Mouse (Mus musculus) regulatory T cell (primary cell): ENCODE measurements at regions not wholly inside any gene's neighbourhood (a gene's known extent, or its start where the extent isn't known, plus 50 kb on each side); places are given as distances from the start of the nearest gene placed in this dataset.
"Not testable (repeated sequence)": the region's sequence is repeated elsewhere in the genome, so short reads cannot be mapped to it uniquely, and the experiment has no call there.

Experiments
- in situ Hi-C: fragments of 300-600 bp; cut with MboI, MseI; formaldehyde crosslinking; loops from one replicate; pipeline ENCODE4 v1.15.1; 2025; ENCODE audit warnings: high pct_unique_total_duplicates

- in situ Hi-C loops = no loop called here
These were observed 416.8 kb upstream of the Auts2 start for GRCm38 (mm10) chr5:132959901-132960300.

DNA sequence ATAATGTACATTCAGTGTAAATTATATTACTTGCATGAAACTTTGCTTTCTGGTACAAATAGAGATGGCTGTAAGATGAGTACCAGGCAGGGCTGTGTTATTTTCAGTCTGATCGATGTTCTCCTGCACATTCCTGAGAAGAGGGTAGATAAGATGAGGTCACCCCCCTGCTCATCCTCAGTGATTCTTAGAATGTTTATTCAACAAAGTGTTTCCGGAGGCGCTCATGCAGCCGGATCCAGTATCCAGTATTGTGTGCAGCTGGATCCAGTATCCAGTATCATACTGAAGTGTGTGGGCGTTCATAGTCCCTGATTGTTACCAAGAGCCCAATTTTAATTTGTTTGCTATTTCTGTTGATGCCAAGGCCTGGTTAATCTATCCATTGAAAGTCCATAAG lies 413.0 kb upstream of the Auts2 start:
- in situ Hi-C loops = no loop called here

GRCm38 (mm10) chr5:132955051-132955450 lies 411.9 kb upstream of the Auts2 start:
- in situ Hi-C loops = no loop called here

- in situ Hi-C loops = no loop called here
These were observed 390.4 kb upstream of the Auts2 start for GRCm38 (mm10) chr5:132933439-132933980.

DNA sequence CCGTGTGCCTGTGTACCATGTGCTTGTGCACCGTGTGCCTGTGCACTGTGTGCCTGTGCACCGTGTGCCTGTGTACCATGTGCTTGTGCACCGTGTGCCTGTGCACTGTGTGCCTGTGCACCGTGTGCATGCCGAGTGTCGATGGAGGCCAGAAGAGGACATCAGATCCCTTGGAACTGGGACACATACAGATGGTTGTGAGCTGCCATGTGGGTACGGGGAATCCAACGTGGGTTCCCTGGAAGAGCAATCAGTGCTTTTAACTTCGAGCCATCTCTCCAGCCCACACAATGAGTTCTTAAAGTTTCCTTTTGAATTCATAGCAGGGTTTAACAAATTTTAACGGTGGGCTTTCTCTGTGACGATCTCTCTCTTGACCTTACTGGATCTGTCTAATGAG lies 386.8 kb upstream of the Auts2 start:
- in situ Hi-C loops = not testable (repeated sequence)

- in situ Hi-C loops = no loop called here
These were observed 380.2 kb upstream of the Auts2 start for GRCm38 (mm10) chr5:132923365-132923764.

DNA sequence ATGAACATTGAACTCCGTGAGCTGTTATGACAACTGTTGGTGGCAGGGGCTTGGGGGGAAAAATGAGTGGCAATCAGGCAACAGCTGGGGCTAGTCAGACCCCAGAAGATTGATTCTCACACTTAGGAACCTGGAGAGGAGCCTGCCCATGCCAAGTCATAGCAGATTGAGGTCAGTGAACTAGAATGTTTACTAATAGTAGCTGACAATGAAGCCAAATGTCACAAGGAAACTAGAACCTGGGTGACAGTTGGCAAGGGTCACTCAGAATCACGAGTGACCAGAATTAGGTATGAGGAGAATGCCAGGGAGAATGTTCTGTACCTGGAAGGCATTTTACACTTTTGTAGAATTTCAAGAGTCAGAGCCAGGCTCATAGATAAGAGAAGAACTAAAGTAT lies 365.9 kb upstream of the Auts2 start:
- in situ Hi-C loops = no loop called here

DNA sequence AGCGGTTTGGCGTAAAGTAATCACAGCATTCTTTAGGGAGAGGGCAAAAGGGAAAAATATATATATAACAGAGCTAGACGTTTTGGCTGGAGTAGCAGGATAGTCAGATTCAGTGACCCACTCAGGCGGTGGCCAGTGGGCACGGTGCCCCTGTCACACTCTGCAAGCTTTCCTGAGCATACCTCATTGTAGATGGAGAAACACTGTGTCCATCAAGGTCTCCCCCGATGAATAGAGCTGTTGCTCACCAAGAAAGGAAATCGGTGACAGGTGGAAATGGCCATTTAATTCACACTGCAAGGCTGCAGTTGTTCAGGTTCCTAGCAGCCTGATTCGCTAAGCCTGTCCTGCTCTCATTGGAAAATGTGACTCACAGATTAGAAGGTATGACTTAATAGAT lies 365.1 kb upstream of the Auts2 start:
- in situ Hi-C loops = no loop called here

GRCm38 (mm10) chr5:132892591-132892990 lies 349.4 kb upstream of the Auts2 start:
- in situ Hi-C loops = no loop called here

DNA sequence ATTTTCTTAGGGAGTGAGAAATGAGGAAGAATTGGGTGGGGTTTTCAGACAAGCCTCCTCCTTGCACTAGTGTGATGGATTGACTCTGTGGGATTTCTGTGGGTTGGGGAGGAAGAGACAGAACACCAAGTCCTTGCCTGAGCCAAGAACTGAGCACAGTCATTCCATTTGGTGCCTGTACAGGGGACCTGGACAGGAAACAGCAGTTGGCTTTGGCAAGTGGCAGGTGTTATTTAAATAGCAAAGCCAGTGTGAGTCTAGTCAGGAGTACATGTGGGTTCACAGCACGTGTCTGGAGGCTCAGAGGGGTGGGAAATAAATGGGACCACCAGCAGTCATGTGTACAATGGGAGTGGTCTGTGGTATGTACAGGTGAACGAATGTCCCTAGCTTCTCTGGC lies 341.0 kb upstream of the Auts2 start:
- in situ Hi-C loops = no loop called here

- in situ Hi-C loops = no loop called here
These were observed 339.1 kb upstream of the Auts2 start for GRCm38 (mm10) chr5:132882291-132882690.

GRCm38 (mm10) chr5:132881170-132881569 lies 338.0 kb upstream of the Auts2 start:
- in situ Hi-C loops = no loop called here

- in situ Hi-C loops = no loop called here
These were observed 333.2 kb upstream of the Auts2 start for GRCm38 (mm10) chr5:132876336-132876840.

GRCm38 (mm10) chr5:132858846-132859510 lies 315.8 kb upstream of the Auts2 start:
- in situ Hi-C loops = no loop called here

GRCm38 (mm10) chr5:132855619-132856510 lies 312.7 kb upstream of the Auts2 start:
- in situ Hi-C loops = no loop called here

GRCm38 (mm10) chr5:132850770-132851169 lies 307.6 kb upstream of the Auts2 start:
- in situ Hi-C loops = no loop called here

DNA sequence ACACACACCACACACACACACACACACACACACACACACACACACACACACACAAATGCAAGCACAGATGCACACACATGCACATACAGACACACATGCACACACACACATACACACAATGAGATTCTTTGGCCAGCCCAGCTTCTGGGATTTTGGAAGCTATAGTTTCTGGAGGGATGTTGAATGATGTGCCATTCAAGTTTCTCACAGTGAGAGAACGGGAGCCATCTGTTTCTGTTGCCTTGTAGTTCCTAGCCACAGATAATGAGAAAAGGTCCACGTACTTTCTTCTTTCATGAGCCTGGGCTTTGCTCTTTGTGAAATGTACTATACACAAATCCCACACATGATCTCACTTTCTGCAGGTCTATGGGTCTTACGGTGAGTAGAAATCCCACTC lies 304.9 kb upstream of the Auts2 start:
- in situ Hi-C loops = no loop called here

GRCm38 (mm10) chr5:132843284-132843683 lies 300.1 kb upstream of the Auts2 start:
- in situ Hi-C loops = no loop called here

- in situ Hi-C loops = no loop called here
These were observed 298.6 kb upstream of the Auts2 start for GRCm38 (mm10) chr5:132841794-132842193.

DNA sequence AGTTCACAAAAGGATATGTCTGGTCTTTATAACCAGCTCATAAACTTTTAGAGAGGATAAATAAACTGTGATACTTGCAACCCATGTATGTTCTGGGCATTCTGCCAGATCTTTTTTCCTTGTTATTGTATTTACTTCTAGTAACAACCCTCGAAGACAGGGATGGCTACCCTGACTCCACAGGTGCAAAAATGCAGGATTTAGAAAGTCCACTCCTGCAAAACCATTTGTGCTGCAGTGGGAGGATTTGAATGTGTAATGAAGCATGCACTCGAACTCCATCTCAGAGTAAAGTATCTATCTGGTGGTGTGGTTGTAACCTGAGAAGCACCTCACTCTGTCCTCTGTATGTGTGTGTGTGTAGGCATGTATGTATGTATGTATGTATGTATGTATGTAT lies 294.3 kb upstream of the Auts2 start:
- in situ Hi-C loops = no loop called here

GRCm38 (mm10) chr5:132828993-132829392 lies 285.8 kb upstream of the Auts2 start:
- in situ Hi-C loops = no loop called here

DNA sequence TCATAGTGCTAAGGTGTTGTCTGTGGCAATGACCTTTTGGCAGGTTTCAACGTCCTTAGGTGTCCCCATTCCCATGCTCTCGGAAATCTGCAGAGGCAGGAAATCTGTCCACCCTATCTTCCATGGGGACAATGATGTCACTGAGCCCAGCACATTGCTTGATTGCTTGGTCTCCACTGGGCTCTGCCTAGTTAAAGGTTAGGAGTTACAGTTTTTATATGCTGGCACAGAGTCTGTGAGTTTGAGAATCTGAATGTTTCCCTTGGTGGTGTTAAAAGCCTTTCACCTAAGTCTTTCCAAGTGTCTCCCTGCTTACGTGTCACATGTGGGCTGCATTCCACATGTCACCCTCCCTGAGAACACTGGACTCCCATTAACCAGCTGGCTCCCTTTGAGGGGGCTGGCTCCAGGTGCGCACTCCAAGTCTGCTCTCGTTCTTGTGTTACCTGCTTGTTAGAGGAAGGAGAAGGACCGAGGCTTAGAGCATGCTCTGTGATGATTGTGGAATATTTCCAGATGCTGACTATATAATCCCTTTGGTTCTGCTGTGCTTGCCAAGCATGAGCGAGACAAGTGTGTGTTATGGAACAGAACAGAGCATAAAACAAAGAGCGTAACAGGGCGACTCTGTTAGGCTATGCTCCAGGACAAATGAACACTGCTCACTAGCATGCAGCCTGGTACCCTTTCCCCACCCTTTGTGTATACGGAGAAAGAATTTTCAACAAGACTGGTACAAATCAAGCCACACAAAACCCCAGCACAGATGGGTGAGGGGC lies 284.6 kb upstream of the Auts2 start:
- in situ Hi-C loops = no loop called here
